Mouse (Mus musculus) MEL (cell line): Measurements from ENCODE around the gene Iqck.

Experiments
- CHD1 ChIP-seq: IDR thresholded peaks from 2 replicates; pipeline ENCODE4 v1.6.1; 2012; ENCODE audit warnings: low read depth, mild to moderate bottlenecking, inconsistent platforms, low read length, improper control_type of control experiment
- CHD2 ChIP-seq: IDR thresholded peaks from 2 replicates; pipeline ENCODE4 v1.6.1; 2011; ENCODE audit warnings: low read length, improper control_type of control experiment
- CTCF ChIP-seq, 3 experiments: IDR thresholded peaks in 2 of 3; conservative IDR thresholded peaks in 1 of 3; 2 replicates each; pipeline ENCODE4 v1.5.1; 2011 to 2012; ENCODE audit warnings: low read length in 3 of 3, low read depth in 2 of 3, mild to moderate bottlenecking in 2 of 3, improper control_type of control experiment in 1 of 3, inconsistent platforms in 1 of 3, mixed read lengths in 1 of 3, moderate library complexity in 1 of 3; ENCODE audit not compliant: control insufficient read depth in 1 of 3, insufficient read depth in 1 of 3, poor library complexity in 1 of 3, severe bottlenecking in 1 of 3
- E2F4 ChIP-seq: IDR thresholded peaks from 2 replicates; pipeline ENCODE4 v1.6.1; 2011; ENCODE audit warnings: low read depth, low read length, improper control_type of control experiment, borderline replicate concordance
- HCFC1 ChIP-seq: IDR thresholded peaks from 2 replicates; pipeline ENCODE4 v1.6.1; 2012; ENCODE audit warnings: low read depth, mild to moderate bottlenecking, inconsistent platforms, low read length, improper control_type of control experiment, moderate library complexity
- MAFK ChIP-seq: IDR thresholded peaks from 2 replicates; pipeline ENCODE4 v1.6.1; 2011; ENCODE audit warnings: low read depth, mild to moderate bottlenecking, low read length, improper control_type of control experiment, borderline replicate concordance
- NELFE ChIP-seq: IDR thresholded peaks from 2 replicates; pipeline ENCODE4 v1.6.1; 2011; ENCODE audit warnings: low read depth, low read length, improper control_type of control experiment
- POLR2A ChIP-seq, 2 experiments: IDR thresholded peaks; 2 replicates each; pipeline ENCODE4 v1.6.1; 2011 to 2012; ENCODE audit warnings: low read length in 2 of 2, mild to moderate bottlenecking in 2 of 2, control low read depth in 1 of 2, improper control_type of control experiment in 1 of 2, low read depth in 1 of 2, moderate library complexity in 1 of 2; ENCODE audit not compliant: control insufficient read depth in 1 of 2, insufficient read depth in 1 of 2, poor library complexity in 1 of 2
- POLR2AphosphoS2 ChIP-seq: IDR thresholded peaks from 2 replicates; pipeline ENCODE4 v1.6.1; 2011; ENCODE audit warnings: low read length, improper control_type of control experiment
- RAD21 ChIP-seq: IDR thresholded peaks from 2 replicates; pipeline ENCODE4 v1.6.1; 2011; ENCODE audit warnings: mild to moderate bottlenecking, low read depth, low read length, improper control_type of control experiment
- SMC3 ChIP-seq: IDR thresholded peaks from 2 replicates; pipeline ENCODE4 v1.6.1; 2011; ENCODE audit warnings: low read depth, low read length, improper control_type of control experiment
- UBTF ChIP-seq: IDR thresholded peaks from 2 replicates; pipeline ENCODE4 v1.6.1; 2012; ENCODE audit warnings: low read depth, mild to moderate bottlenecking, inconsistent platforms, low read length, improper control_type of control experiment, moderate library complexity, borderline replicate concordance; ENCODE audit not compliant: insufficient read depth
- ZKSCAN1 ChIP-seq: IDR thresholded peaks from 2 replicates; pipeline ENCODE4 v1.6.1; 2012; ENCODE audit warnings: low read depth, mild to moderate bottlenecking, inconsistent platforms, low read length, improper control_type of control experiment, moderate library complexity

DNA sequence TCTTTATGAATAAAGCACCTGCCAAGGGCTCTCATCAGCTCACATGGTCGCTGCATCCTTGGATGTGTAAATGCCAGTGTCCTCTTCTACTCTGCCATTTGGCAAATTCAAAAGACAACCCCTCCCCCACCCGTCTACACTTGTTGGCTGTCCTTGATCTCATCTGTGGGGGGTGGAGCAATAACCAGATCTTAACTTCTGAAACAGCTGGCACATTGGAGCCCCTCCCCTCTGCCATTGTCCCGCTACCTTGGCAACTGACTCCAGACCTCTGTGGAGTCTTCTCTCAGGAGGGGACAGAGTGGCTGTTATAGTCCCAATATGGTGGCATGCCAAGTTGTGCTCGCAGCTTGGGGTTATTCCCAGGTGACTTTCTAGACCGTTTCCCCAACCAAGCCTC lies 116.8 kb downstream of the Iqck start:
- TF ChIP-seq CTCF (IDR thresholded peaks at IDR 0.05 in 2 of 3, conservative IDR thresholded peaks at IDR 0.05 in 1 of 3; ENCODE audit: control insufficient read depth in 1 of 3, insufficient read depth in 1 of 3, low read depth in 2 of 3, low read length in 3 of 3, poor library complexity in 1 of 3, severe bottlenecking in 1 of 3) (no peak), POLR2AphosphoS2 (no peak), CHD2 (no peak), ZKSCAN1 (no peak), CHD1 (no peak), E2F4 (no peak), POLR2A (IDR thresholded peaks at IDR 0.05; ENCODE audit: control insufficient read depth in 1 of 2, insufficient read depth in 1 of 2, low read depth in 1 of 2, low read length in 2 of 2, poor library complexity in 1 of 2) (no peak), SMC3 (no peak), NELFE (no peak), UBTF (no peak), MAFK (no peak), RAD21 (no peak), HCFC1 (no peak)
